Mouse (Mus musculus): ENCODE data around the gene Rnaseh2a. TPM values are rescaled to one million over a fixed set of nuclear protein-coding genes. Genes with fewer than 3 reads are reported as not detected.

Gene Rnaseh2a
- polyA plus RNA-seq, 1 experiment = 69.4 TPM

DNA sequence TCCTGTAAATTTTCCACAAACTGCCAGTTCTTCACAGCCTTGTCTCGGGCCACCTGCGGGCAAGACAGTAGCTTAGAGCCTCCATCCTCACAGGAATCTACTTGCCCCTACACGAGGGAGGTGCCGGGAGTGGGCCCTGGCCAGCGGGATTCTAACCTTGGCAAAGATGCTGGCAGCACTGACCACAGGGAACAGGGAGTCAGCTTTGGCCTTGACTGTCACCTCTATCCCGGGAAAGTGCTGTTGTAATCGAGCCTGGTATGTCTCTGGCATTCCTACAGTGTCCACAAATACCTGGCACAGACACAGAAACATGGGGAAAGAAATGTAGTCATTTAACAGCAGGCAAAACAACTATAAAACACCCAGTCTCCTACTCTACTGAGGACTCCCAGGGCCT is 9.8 kb downstream of the Rnaseh2a start:
- H3K4me3 ChIP-seq (ENCODE audit: control insufficient read depth, insufficient read depth, low read length) = no peak overlapping the region
- H3K27ac ChIP-seq (ENCODE audit: control insufficient read depth, insufficient read depth, low read length) = no peak overlapping the region
- TF ChIP-seq CTCF (IDR thresholded peaks at IDR 0.05; ENCODE audit: borderline replicate concordance, control insufficient read depth, extremely low read depth, insufficient read depth, low read length, poor library complexity) (no peak), POLR2A (IDR thresholded peaks at IDR 0.05; ENCODE audit: control insufficient read depth, extremely low read depth, insufficient read depth, low read length, poor library complexity) (no peak)
- no peaks in the 10 kb centered on the region for H3K36me3 ChIP-seq (ENCODE audit: control insufficient read depth, insufficient read depth, low read length)
- DNase-seq = no peak
- no peaks in the 10 kb centered on the region for H3K27me3 ChIP-seq (ENCODE audit: control insufficient read depth, insufficient read depth, low read length)
- WGBS = 95% methylated on average over 7 of the region's 7 CpGs
- no peaks in the 10 kb centered on the region for H3K4me1 ChIP-seq (replicated peaks; ENCODE audit: control insufficient read depth, insufficient read depth, low read length)

- DNase-seq = peak; percentile 70
- Histone ChIP-seq H3K36me3 (ENCODE audit: control insufficient read depth, insufficient read depth, low read length) (no peaks in the 10 kb centered on the region), H3K27ac (ENCODE audit: control insufficient read depth, insufficient read depth, low read length) (no peak overlapping the region), H3K27me3 (ENCODE audit: control insufficient read depth, insufficient read depth, low read length) (peaks cover 3% of the 10 kb centered on the region; the same call in 1 of the 2 replicates), H3K4me3 (ENCODE audit: control insufficient read depth, insufficient read depth, low read length) (no peak overlapping the region), H3K4me1 (replicated peaks; ENCODE audit: control insufficient read depth, insufficient read depth, low read length) (no peaks in the 10 kb centered on the region)
- TF ChIP-seq CTCF (IDR thresholded peaks at IDR 0.05; ENCODE audit: borderline replicate concordance, control insufficient read depth, extremely low read depth, insufficient read depth, low read length, poor library complexity) (peak; percentile 26; the same call in 1 of the 2 replicates), POLR2A (IDR thresholded peaks at IDR 0.05; ENCODE audit: control insufficient read depth, extremely low read depth, insufficient read depth, low read length, poor library complexity) (no peak)
- 62% methylated on average over 2 of the region's 2 CpGs for WGBS
Measured at GRCm38 (mm10) chr8:84956768-84957167, 12.8 kb downstream of the Rnaseh2a start.

- Histone ChIP-seq H3K27me3 (ENCODE audit: control insufficient read depth, insufficient read depth, low read length) (peaks cover 3% of the 10 kb centered on the region; the same call in 1 of the 2 replicates), H3K4me3 (ENCODE audit: control insufficient read depth, insufficient read depth, low read length) (no peak overlapping the region), H3K4me1 (replicated peaks; ENCODE audit: control insufficient read depth, insufficient read depth, low read length) (no peaks in the 10 kb centered on the region), H3K36me3 (ENCODE audit: control insufficient read depth, insufficient read depth, low read length) (no peaks in the 10 kb centered on the region), H3K27ac (ENCODE audit: control insufficient read depth, insufficient read depth, low read length) (no peak overlapping the region)
- TF ChIP-seq CTCF (IDR thresholded peaks at IDR 0.05; ENCODE audit: borderline replicate concordance, control insufficient read depth, extremely low read depth, insufficient read depth, low read length, poor library complexity) (no peak), POLR2A (IDR thresholded peaks at IDR 0.05; ENCODE audit: control insufficient read depth, extremely low read depth, insufficient read depth, low read length, poor library complexity) (no peak)
- no peak for DNase-seq
- 8% methylated on average over 18 of the region's 18 CpGs for WGBS
Measured at GRCm38 (mm10) chr8:84952612-84953255, 16.8 kb downstream of the Rnaseh2a start.

GRCm38 (mm10) chr8:84949753-84950152 is 19.8 kb downstream of the Rnaseh2a start:
- Histone ChIP-seq H3K27me3 (ENCODE audit: control insufficient read depth, insufficient read depth, low read length) (peaks cover 26% of the 10 kb centered on the region), H3K27ac (ENCODE audit: control insufficient read depth, insufficient read depth, low read length) (no peak overlapping the region), H3K36me3 (ENCODE audit: control insufficient read depth, insufficient read depth, low read length) (no peaks in the 10 kb centered on the region), H3K4me3 (ENCODE audit: control insufficient read depth, insufficient read depth, low read length) (no peak overlapping the region), H3K4me1 (replicated peaks; ENCODE audit: control insufficient read depth, insufficient read depth, low read length) (peaks cover 4% of the 10 kb centered on the region)
- DNase-seq = no peak
- TF ChIP-seq POLR2A (IDR thresholded peaks at IDR 0.05; ENCODE audit: control insufficient read depth, extremely low read depth, insufficient read depth, low read length, poor library complexity) = no peak
- no peak for TF ChIP-seq CTCF (IDR thresholded peaks at IDR 0.05; ENCODE audit: borderline replicate concordance, control insufficient read depth, extremely low read depth, insufficient read depth, low read length, poor library complexity)
- WGBS = 32% methylated on average over 12 of the region's 12 CpGs

GRCm38 (mm10) chr8:84947241-84947545 is 22.4 kb downstream of the Rnaseh2a start:
- Histone ChIP-seq H3K4me3 (ENCODE audit: control insufficient read depth, insufficient read depth, low read length) (no peak overlapping the region), H3K36me3 (ENCODE audit: control insufficient read depth, insufficient read depth, low read length) (no peaks in the 10 kb centered on the region), H3K27ac (ENCODE audit: control insufficient read depth, insufficient read depth, low read length) (no peak overlapping the region), H3K4me1 (replicated peaks; ENCODE audit: control insufficient read depth, insufficient read depth, low read length) (peaks cover 7% of the 10 kb centered on the region), H3K27me3 (ENCODE audit: control insufficient read depth, insufficient read depth, low read length) (peaks cover 33% of the 10 kb centered on the region)
- TF ChIP-seq POLR2A (IDR thresholded peaks at IDR 0.05; ENCODE audit: control insufficient read depth, extremely low read depth, insufficient read depth, low read length, poor library complexity) (no peak), CTCF (IDR thresholded peaks at IDR 0.05; ENCODE audit: borderline replicate concordance, control insufficient read depth, extremely low read depth, insufficient read depth, low read length, poor library complexity) (no peak)
- DNase-seq = no peak
- 9% methylated on average over 9 of the region's 9 CpGs for WGBS

DNA sequence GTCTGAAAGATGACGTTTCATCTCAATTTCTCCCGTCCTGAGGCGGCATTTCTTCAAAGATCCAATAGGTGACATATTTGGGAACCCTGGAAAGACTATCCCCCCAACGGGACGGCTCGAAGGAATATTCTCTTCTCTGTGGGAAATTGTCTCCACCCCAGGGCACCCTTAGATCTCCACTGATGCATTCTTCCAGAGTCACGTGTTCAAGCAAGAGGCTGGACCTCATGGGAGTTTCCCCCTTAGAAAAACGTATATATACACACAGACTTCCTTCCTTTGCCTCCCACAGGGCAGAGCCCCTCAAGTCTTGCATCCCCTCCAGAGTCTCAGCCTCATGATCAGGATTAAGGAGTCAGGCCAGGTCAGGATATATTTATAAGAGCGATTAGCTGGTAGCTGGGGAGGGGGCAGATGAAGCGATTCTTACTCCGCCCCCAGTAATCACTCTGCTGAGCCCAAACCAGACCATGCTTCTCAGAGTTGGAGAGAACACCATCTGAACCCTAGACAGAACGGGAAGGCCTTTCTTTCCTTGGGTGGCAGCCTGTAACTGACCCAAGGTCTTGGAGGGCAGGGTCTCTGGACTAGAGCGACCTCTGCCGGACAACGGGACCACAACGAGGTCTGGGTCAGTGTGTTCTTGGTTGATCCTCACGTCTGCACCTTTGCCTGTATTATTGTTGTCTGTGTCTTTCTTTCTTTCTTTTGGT is 22.9 kb downstream of the Rnaseh2a start, which contains the start of gene Rtbdn:
TSS of gene Rtbdn (plus strand) at position 464 of the 713 bp plus-strand sequence.
- 15% methylated on average over 17 of the region's 17 CpGs for WGBS
- H3K27me3 ChIP-seq (ENCODE audit: control insufficient read depth, insufficient read depth, low read length) = peaks cover 30% of the 10 kb centered on the region

More for the DNA sequence above, 22.9 kb downstream of the Rnaseh2a start, which contains the start of gene Rtbdn:
- Histone ChIP-seq H3K4me3 (ENCODE audit: control insufficient read depth, insufficient read depth, low read length) (no peak within 1 kb of the TSS; the same call in 1 of the 2 replicates), H3K36me3 (ENCODE audit: control insufficient read depth, insufficient read depth, low read length) (no peaks in the 10 kb centered on the region), H3K27ac (ENCODE audit: control insufficient read depth, insufficient read depth, low read length) (no peak within 1 kb of the TSS), H3K4me1 (replicated peaks; ENCODE audit: control insufficient read depth, insufficient read depth, low read length) (peaks cover 7% of the 10 kb centered on the region)
- DNase-seq = no peak
- TF ChIP-seq POLR2A (IDR thresholded peaks at IDR 0.05; ENCODE audit: control insufficient read depth, extremely low read depth, insufficient read depth, low read length, poor library complexity) (no peak), CTCF (IDR thresholded peaks at IDR 0.05; ENCODE audit: borderline replicate concordance, control insufficient read depth, extremely low read depth, insufficient read depth, low read length, poor library complexity) (no peak)

Data from thymus, adult 2 months (tissue).